Mouse (Mus musculus) G1E (cell line): ENCODE results near the gene Rps6ka1.

ENCODE experiments used
- CTCF ChIP-seq: IDR thresholded peaks from 2 replicates; pipeline ENCODE4 v1.5.1; 2012; ENCODE audit warnings: low read depth, low read length, inconsistent platforms, mixed read lengths
- GATA1 ChIP-seq: IDR thresholded peaks from 2 replicates; pipeline ENCODE4 v1.6.1; 2012; ENCODE audit warnings: borderline replicate concordance, low read length, inconsistent platforms, mixed read lengths
- GATA2 ChIP-seq: IDR thresholded peaks from 2 replicates; pipeline ENCODE4 v1.6.1; 2012; ENCODE audit warnings: low read depth, low read length, inconsistent platforms, borderline replicate concordance
- POLR2AphosphoS5 ChIP-seq: IDR thresholded peaks from 2 replicates; pipeline ENCODE4 v1.6.1; 2012; ENCODE audit warnings: low read depth, low read length, inconsistent platforms; ENCODE audit not compliant: insufficient replicate concordance
- TAL1 ChIP-seq: conservative IDR thresholded peaks from 2 replicates; pipeline ENCODE4 v1.6.1; 2012; ENCODE audit warnings: low read depth, low read length, inconsistent platforms, mixed read lengths

DNA sequence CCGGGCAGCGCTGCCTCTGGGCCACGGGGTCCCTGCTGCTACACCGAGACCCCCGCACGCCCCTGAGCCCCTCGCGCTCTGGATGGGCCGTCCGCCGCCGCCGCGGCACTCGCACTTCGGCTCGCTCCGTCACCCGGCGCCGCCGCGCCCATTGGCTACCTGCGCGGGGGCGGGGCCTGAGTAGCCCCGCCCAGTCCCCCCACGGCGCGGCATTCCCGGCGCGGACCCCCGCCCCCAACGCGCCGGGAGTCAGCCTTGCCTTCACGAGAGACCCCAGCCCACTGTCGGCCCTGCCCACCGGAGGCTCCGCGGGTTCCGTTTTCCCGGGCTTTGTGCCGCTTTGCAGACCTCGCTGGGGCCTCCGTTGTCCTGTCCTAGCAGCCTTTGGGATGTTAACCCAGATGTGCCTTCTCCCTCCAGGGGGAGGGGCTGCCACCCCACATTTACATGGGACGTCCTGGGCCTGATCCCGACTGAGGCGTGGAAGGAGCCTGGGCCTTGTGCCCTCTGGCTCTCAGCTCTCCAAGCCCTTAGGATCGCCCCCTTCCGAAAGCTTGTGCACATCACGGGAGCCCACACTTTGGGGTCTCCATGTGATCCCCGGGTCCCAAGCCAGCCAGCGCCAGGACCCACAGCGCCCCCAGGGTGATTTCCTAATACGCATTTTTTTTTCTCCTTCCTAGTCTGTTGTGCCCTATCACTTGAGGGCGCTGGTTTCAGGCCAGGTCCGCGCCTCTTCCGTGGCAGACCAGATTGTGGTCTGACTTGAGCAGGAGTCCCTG, at the start of gene Rps6ka1:
- no peak for TF ChIP-seq CTCF
- no peak for TF ChIP-seq GATA1
- TF ChIP-seq POLR2AphosphoS5 = no peak
- no peak for TF ChIP-seq TAL1
- no peak for TF ChIP-seq GATA2
